Mouse (Mus musculus) heart, adult 2 months (tissue): ENCODE measurements around the gene Gpc4.

Experiments used
- CTCF ChIP-seq: fragments of 200-600 bp; IDR thresholded peaks from 2 replicates; pipeline ENCODE4 v1.8.1; 2022; ENCODE audit warnings: antibody characterized with exemption, mild to moderate bottlenecking, moderate library complexity
- POLR2A ChIP-seq: fragments of 200-500 bp; IDR thresholded peaks from 2 replicates; pipeline ENCODE4 v1.6.1; 2011; ENCODE audit warnings: mild to moderate bottlenecking, low read depth, low read length, control low read depth; ENCODE audit not compliant: insufficient read depth

DNA sequence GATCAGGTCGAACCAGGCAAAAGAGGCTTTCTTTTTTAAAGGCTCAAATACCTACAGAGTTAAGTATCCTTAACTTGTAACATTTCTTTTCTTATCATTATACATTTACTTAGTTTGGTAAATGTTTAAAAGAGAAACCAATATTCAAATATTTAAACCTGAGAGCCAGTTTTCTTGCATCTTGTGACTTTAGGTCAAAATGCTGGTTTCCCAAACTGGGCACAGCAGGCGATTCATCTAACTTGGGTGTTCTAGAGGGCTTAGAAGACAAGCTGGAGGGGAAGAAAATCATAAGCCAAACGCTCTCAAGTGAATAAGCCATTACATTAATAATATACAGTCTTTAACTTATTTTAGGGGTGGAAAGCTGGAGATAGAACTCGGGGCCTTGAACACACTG lies 10.2 kb downstream of the Gpc4 start:
- TF ChIP-seq CTCF (no peak), POLR2A (no peak)
